Mouse (Mus musculus) heart, postnatal 25 days (tissue): ENCODE measurements at regions not wholly inside any gene's neighbourhood (a gene's known extent, or its start where the extent isn't known, plus 50 kb on each side); places are given as distances from the start of the nearest gene placed in this dataset.

Experiments used
- DNase-seq: peaks from one replicate; pipeline ENCODE4 v3.0.0; 2022; ENCODE audit warnings: low spot score
- intact Hi-C: fragments of 180-260 bp; cut with DNase I; formaldehyde crosslinking; loops from one replicate; pipeline ENCODE4 v1.15.1; 2025

DNA sequence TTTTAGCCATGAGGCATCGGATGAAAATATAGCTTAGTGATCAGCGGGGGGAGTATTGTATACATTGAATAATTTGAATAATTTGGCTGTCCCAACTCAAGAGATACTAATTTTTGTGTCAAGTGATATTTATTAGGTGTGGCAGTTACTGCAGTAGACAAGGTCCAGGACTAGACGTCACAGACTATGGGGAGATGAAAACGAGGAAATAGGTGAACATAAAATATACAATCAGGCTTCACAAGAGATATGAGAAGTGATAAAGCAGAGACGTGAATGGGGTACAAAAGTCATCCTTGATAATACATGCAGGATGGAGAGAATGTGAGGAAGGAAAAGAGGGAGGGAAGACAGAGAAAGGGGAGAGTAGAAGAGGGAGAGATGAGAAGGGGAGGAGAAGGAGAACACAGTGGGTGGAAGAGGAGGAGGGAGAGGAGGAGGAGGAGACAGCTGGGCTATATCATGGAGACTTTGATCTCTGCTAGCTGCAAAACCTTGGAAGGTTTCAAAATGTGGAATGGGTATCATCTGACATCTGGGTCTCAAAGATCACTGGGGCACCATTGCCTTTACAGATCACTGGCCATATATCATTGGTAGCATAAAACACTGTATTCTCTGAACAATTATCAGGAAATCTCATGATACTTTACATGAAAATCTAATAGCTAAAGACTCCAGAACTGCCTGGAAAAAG, 263.0 kb upstream of the Ptger4 start:
- DNase-seq, result no peak
- intact Hi-C loops, result no loop called here

DNA sequence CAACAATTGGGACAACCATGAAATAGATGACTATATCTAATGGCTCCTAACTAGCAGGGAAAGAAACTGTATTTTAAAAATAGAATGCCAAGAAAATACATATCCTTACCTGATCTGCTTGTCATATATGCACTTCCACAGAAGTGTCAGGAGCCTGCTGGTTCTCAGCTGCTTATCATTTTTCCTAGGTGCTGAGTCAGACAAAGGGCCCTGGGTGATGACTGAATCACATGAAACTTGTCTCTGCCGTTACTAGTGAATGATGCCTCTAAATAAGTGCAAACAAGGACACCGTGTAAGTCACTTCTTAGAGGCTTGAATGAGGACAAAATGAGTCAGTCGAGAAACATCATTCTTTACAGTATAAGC, 263.5 kb upstream of the Ptger4 start:
- no peak for DNase-seq
- intact Hi-C loops, result no loop called here

DNA sequence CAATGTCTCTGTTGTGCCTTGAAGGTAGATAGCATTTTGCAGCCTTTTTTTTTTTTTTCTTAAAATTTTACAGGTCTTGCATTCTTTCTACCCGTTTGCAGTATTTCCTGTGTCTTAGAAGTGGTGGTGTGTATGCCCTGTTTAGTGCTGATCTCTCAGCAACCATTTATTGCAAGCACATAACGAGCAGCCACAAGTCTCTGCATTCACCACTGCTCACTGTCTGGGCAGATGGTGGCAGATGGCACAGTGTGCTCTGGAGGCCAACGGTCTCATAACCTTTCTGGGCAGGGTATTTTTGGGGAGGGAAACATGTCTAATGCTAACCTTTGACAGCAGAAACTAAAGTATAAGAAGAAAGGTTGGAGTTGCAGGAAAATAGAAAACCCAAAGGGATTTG, 266.1 kb upstream of the Ptger4 start:
- intact Hi-C loops, result no loop called here
- no peak for DNase-seq

DNA sequence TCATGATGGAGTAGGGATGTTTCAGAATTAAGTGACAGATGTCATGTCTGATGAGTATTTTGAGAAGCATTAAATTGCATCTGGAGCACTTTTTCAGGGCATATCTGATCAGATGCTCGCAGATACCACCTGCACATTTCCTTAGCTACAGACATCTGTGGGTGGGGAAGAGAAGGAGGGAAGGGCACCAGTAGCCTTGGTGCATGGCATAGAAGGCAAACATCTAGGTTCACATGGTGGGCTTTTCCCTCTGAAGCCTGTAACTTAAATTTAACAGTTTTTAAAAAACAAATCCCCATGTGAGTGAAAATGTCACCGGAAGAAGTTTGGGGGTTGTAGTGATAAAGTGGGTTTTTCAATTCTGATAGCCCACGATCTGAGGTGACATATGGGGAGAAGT, 267.1 kb upstream of the Ptger4 start:
- DNase-seq, result no peak
- intact Hi-C loops, result no loop called here

DNA sequence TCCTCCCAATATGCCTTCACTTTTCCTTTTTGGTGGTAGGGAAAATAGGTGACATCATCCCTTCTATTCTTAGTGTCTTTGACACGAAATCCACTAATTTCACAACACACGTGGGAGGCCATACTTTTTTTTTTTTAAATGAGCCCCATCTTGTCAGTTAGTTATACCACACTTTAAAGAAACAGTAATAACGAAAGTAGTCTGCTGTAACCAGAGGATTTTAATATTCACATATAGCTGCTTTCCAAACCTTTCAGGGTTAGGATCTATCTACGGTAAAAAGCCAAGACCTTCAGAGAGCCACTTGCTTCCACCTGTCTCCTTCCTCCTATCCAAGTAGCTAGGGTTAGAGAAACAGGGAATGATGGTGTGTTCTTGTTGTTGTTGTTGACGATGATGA, 268.6 kb upstream of the Ptger4 start:
- DNase-seq, result no peak
- intact Hi-C loops, result no loop called here

DNA sequence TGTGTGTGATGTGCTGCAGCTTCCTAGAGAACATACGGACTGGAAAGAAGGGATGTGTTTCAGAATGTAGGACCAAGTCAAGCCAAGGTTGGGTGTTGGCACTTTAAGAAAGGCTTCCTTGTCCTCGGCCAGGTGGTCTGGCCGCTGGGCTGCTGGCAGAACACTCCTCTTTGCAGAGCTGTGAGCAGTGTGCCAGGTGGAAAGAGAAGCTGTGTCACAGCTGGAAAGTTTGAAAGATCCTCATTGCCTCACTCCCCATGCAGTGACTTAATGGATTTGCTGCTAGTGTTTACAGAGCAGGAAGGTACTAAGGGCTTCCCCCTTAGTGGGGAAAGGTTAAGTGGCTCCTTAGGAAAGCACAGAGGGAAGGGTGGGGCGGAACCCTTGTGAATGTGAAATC, 269.2 kb upstream of the Ptger4 start:
- intact Hi-C loops, result no loop called here
- no peak for DNase-seq

DNA sequence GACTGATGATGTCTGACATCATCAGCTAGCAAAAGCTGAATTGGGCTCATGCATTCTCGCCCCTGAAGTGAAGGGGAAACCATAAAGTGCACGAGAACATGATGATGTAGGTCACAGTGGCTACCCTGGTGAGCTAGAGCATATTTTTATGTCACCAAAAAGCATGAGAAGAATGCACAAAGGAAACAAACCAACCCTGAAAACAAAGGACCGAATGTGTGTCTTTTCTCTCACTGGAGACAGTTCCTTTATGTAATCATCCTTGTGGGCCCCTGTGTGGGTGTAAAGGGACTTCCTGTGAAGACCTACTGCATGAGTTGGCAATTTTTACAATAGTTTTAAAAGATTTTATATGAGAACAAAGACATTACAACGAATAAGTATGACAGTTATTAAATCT, 270.2 kb upstream of the Ptger4 start:
- DNase-seq, result no peak
- intact Hi-C loops, result no loop called here

DNA sequence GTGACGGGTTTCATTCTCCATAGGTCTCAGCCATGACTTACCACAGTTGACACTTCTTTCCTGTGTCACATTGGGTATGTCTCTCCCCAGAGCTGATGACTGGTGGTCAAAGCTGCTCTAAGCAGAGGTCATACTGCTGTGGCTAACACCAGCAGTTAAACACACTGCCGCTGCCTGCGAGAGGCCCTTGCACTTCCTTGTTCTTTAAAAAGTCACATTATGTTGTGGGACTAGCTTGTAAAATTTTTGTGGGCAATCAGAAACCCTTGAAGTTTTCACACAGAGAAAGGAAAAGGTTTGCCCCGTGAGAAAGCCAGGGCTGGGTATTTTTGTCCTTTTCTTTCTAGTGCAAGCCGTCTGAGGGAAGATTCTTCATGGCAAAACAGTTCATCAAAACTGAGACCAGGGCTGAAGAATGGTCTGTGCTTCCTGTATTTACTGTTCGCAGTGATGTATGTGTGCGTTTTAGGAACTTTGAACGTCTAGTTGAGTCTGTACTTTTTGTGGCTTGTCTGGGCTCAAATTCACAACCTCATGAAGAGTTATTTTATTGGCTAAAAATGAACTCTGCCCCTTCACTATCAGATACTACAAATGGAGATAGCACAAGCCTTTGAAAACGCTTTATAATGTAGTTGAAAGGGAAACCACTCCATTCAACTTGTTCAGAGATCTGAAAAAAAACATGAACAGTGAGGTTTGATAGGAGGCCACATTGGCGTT, 273.4 kb upstream of the Ptger4 start:
- DNase-seq, result no peak

DNA sequence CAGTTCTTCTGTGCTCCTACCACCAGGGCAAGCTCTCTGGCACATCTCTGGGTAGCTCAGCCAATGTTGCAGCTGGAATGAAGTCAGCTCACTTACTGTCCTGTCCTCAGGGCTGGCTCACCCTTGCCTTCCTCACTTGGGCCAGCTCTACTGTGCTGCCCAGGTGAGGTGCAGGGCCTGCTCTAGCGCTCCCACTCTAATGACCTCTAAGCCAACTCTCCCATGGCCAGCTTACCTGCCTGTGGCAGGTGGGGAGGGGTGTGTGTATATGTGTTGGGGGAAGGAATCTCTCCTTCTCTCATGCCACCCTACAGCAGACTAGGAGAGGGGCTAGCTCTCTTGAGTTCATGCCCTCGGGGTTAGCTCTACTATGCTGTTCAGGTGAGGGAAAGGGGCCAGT, 275.6 kb upstream of the Ptger4 start:
- no peak for DNase-seq
- intact Hi-C loops, result no loop called here

More for the DNA sequence above, 273.4 kb upstream of the Ptger4 start:
- intact Hi-C loops, result no loop called here

DNA sequence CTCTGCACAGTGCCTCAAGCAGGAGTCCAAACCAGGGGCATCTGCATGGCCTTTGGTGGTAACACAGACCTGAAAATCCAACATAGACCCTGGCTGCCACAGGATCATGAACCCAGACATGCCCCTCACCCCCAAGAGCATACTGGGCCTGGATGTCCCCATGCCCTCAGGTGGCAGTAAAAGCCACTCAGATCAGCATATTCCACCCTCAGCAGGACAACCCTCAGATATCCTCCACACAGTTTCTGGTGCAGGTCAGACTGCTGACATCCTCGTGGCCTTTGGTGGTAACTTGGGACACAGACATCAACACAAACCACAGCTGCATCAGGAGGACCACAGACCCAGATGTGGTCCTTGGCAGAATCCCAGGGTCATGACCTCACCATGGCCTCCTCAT, 276.0 kb upstream of the Ptger4 start:
- intact Hi-C loops, result loop anchor here (10.0 kb wide), 1 partner anchor 275 kb away; the partner anchor contains the start of gene Ptger4

DNA sequence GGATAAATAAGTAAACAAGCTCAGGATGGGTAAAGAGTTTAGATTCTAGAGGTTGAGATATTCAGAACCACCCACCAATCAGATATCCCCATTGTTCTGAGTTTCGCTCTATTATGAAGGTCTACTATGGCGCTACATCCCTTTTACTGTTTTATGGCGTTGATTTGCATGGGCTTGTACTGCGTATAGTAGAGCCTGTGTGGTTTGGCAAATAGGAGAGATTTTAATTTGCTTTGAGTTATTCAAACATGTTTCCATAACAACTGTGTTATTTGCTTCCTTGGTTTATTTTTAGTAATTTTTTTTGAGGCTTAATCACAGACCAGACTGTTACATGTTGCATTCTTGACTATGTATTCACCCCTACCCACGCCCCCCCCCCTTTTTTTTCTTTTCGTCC, 284.6 kb upstream of the Ptger4 start:
- intact Hi-C loops, result loop anchor here (10.0 kb wide), 1 partner anchor 284 kb away; the partner anchor contains the start of gene Ptger4
- no peak for DNase-seq

More for the DNA sequence above, 276.0 kb upstream of the Ptger4 start:
- no peak for DNase-seq

DNA sequence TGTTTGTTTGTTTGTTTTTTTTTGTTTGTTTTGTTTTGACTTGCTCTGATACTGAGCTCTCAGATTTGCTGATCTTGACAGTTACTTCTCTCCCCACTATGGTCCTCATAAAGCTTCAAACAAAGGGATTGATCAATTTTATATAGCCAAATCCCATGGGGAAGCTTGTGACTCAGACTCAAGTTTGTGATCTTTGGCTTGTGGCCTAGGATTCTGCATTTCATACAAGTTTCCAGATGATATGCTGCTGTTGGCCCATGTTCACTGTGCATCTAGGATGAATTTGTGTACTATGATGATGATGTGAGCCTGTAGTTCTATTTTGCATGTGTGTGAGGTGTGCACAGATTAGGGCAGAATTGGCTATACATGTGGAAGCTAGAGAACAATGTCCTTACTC, 289.7 kb upstream of the Ptger4 start:
- DNase-seq, result no peak
- intact Hi-C loops, result no loop called here

DNA sequence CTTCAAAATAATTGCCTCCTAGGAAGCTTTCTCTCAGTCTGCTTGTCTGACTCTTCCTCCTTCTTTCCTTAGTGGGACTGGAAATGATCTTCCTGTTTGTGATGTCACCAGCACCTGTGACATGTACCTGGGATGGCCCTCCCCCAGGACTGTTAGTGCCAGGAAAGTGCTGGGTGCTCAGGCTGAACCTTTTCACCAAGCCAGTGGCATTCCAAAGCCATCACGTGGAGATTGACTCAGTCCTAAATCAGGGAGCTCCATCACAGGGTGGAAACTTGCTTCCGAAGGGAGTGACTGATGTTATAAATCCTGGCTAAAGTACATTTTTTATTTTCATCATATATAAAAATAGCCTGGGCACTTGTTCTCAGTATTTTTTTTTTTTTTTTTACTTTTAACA, 293.4 kb upstream of the Ptger4 start:
- intact Hi-C loops, result no loop called here
- no peak for DNase-seq

DNA sequence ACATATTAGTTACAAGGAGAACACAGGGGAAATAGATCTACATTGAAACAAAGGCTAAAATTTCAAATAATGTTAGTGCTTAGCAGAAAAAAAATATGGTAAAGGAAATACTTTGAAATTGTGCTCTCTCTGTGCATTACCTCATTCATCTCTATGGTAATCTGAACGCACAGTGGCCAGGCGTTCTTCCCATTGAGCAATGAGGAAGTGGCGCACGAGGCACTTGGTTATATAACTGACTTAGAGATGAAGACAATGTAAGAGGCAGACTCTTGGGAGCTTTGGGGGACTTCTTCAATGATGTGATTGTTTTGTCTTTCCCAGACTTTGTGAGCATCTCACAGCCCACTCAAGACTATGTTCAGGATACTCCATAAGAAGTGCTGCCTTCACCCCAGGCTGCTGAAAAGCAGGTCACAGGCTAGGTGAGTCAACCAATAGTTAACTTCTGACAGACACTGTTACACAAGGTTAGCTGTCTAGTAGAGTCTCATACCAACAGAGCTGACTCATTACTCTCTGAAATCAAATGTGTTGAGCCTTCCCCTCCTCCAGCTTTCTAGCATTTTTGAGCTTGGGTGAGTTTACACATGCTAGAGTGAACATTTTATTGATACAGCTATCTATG, 295.4 kb upstream of the Ptger4 start:
- no peak for DNase-seq
- intact Hi-C loops, result no loop called here

DNA sequence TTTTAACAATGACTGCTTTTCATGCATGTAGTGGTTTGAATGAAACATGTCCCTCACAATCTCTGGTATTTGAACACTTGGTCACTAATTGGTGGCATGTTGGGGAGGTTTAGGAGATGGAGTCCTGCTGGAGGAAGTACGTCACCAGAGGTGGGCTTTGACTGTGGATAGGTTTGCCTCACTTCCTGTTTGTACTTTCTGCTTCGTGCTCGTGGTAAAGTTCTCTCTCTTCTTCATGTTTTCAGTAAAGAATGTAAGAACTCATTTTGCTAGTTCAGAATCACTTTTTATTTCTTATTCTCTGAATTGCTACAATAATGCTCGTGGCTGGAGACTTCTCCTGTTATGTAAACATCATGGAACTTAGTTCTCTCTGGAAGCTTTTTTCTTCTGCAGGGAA, 310.5 kb upstream of the Ptger4 start:
- intact Hi-C loops, result no loop called here
- no peak for DNase-seq

DNA sequence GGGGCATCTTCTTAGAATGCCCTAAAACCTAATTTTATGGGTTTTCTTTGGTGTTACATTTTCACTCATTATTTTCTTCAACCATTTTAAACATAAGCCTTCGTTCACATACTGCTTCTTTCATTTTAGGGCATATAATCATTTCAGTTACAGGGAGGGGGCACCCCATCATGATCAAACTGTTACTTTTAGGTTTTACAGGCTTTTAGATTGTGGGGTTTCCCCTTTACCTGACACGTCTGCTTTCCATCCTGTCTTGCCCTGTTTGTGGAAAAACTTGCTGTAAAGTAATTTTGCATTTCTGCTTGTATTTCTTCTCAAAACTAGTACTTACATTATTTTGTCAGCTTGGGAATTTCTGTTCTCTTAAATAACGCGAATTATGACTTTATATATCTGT, 310.9 kb upstream of the Ptger4 start:
- DNase-seq, result no peak
- intact Hi-C loops, result no loop called here

DNA sequence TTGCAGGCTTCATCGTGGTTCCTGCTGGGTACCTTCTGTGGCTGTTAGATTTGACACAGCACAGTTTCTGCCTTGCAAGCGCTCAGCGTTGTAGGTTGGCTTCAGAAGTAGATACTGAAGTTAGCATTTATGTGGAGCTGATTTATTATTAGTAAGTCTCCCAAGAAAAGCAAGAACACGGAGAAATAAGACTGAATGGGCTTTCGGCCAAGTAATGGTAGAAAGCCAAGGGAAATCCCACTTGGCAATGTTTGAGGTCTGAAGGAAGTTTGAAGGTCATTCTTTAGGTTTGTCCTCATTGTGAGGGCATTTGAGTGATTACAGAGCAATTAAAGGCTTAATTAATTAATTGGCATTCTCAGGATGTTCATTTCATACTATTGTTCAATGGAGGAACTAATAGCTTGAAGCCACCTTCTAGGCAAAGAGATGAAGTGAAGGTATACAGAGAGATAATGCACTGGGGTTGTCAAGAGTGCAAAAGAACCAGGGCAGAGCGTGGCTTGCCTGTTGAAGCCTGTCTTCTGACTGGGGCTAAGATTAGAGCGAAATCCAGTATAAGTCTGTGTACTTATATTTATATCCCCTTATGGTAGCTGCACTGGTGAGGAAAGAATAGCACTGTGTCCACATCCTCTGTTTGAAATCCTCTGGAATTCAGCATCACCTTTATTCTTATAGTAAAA, 311.5 kb upstream of the Ptger4 start:
- intact Hi-C loops, result no loop called here
- no peak for DNase-seq

DNA sequence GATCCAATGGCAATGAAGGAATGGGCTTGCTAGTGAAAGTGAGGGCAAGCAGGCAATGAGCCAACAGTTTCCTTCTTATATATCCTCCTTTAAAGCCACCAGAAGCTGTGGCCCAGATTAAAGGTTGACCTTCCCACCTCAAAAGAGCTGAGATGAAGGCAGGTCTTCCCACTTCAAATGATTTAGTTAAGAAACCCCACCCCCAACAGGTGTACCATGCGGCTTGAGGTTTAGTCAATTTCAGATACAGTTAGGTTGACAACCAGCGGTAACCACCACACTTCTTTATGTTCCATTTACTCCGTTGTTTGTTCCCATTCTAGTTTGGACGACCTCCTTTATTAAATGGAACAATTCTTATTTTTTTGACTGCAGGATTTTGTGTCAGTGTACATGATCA, 317.8 kb upstream of the Ptger4 start:
- intact Hi-C loops, result no loop called here
- no peak for DNase-seq

DNA sequence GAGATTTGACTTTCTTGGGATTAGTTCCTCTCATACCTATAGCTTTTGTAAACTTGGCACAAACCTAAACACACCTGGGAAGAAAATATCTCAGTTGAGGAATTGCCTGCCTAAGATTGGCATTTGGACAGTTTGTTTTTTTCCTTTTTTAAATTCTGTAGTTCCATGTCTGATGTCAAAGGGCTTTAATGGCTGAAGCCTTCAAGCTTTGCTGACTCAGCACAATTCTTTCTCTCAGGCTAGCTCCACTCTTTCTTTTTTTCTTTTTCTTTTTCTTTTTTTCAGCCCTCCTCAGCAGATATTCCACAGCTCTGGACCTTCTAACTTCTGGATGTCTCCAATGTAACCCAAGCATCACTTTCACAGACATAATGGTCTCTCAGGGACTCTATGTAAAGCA, 330.4 kb upstream of the Ptger4 start:
- DNase-seq, result no peak
- intact Hi-C loops, result no loop called here

DNA sequence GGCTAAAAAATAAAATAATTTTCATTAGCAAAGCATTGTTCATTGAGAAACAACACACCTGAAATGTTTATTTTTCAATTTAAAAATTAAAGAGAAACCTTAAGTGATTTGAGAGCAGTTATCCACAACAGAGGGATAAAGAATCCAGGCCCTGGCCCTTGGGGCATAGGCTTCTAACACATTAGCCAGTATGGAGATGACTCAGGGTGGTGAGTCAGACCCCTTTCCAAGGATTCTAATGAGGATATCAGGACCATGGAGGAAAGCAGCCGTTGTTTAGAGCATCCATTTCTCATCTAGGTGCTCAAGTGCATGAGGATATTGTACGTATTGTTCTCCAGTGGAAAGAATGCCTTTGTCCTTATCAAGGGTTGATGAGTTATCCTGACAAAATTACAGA, 335.6 kb upstream of the Ptger4 start:
- no peak for DNase-seq
- intact Hi-C loops, result no loop called here

DNA sequence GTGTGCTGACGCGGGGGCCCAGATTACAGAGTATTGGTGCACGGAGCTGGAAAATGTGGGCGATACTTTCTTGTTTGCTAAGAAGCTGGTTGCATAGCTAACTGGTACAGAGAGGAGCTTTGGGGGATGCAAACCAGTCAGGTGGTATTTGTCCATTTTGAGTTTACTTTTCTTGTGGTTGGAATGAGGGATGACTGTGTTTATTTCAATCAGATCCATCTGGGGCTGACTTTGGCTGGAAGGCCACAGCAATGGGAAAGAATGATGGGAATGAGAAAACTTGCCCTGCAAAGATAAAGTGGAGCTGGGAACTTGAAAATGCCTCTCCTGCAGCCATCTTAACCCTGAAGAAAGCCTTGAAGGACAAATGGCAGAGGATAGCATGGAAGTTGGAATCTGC, 336.4 kb upstream of the Ptger4 start:
- intact Hi-C loops, result no loop called here
- no peak for DNase-seq
